Mouse (Mus musculus) kidney, postnatal 36 days (tissue): ENCODE results near the gene Cxcl3.
A peak's percentile ranks its signal among the peaks of the same experiment; 100 is the strongest.
"Not testable (repeated sequence)": the region's sequence is repeated elsewhere in the genome, so short reads cannot be mapped to it uniquely, and the experiment has no call there.

Experiments used
- DNase-seq, 2 experiments: peaks; one replicate each; pipeline ENCODE4 v3.0.0; 2021 to 2022; ENCODE audit warnings: mixed read lengths in 2 of 2

The Cxcl3 gene

GRCm38 (mm10) chr5:90790074-90790502 lies 4.2 kb downstream of the Cxcl3 start:
- DNase-seq: no peak

GRCm38 (mm10) chr5:90794195-90794625 lies 8.3 kb downstream of the Cxcl3 start, which contains the start of gene Cxcl15:
Gene Cxcl15, plus strand, starts transcription at chr5:90794534.
- no peak for DNase-seq

DNA sequence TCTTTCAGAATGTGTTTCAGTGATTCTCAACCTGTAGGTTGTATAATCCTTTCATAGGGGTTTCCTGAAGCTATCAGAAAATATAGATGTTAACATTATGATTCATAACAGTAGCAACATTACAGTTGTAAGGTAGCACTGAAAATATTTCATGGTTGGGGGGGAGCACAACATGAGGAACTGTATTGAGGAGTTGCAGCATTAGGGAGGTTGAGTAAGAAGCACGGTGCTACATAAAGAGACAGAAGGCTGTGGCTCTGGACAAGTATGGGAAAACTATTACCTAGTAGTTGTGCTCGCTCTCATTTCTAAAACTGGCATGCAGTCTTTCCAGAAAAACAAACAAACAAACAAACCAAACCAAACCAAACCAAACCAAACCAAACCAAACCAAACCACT lies 9.5 kb downstream of the Cxcl3 start:
- DNase-seq: not testable (repeated sequence)

DNA sequence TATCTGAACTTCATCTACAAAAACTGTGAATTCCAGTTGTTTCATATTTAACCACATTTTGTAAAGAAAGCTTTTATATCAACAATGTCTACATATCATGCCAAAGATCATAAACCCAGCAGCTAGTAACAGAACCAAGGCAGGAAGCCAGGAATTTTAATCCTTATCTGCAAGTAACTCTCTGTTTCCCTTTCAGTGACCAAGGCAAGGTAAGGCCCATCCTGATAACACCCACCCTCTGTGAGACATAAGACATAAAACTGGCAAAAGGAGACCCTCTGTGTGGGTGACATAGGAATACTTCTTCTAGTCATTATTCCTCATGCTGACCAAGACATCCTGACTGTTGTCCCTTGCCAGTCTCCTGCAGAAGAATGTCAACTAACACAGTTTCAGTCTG lies 18.7 kb downstream of the Cxcl3 start:
- DNase-seq: no peak

DNA sequence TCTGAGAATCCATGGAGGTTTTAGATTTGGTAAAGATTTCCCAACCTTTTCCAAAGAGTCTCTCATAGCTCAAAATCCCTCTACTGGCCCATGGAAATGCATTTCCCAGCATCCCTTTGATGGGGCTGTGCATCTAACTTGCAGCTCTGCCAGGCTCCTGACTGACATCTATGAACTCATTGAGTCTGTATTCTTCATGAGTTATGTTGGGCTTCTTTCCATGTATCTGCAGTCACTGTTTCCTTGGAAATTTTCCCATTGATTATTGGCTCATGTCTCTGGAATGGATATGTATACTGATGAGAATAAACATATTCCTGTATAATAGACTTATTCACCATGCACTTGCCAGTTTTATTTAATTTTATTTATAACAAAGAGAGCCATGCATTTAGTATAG lies 20.1 kb downstream of the Cxcl3 start:
- no peak for DNase-seq

DNA sequence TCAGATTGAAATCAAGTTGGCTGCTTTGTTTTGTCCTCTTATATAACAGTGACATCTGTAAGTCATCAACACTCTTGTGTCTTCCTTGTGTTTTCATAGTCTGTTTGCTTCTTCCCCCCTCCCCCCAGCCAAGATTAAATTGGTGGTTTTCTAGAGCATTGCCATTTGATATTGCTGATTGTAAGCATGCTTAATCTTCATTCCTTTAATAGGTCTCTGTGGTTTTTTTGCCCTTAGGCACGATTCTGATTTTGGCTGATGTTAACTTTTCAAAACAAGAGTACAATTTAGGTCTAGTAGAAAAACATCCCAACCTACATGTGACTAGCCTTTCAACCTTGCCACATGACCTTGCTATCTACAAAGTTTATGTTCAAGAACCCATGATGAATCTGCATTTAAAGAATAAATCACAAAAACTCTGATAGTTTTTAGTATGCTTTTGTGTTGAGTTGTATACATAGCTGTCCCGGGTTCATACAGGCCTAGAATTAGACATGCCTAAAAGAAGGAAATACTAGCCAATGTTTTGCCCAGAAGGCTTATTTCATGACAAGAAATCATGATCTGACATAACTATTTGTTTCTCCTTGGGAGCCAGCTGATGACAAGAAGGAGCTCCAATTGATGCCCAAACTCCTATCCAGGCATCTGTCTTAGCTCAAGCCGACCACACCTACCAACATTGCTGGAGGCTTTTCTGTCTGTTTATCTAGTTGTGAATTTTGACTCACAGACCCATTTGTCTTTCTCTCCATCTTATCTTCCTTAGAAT lies 21.5 kb downstream of the Cxcl3 start:
- no peak for DNase-seq

DNA sequence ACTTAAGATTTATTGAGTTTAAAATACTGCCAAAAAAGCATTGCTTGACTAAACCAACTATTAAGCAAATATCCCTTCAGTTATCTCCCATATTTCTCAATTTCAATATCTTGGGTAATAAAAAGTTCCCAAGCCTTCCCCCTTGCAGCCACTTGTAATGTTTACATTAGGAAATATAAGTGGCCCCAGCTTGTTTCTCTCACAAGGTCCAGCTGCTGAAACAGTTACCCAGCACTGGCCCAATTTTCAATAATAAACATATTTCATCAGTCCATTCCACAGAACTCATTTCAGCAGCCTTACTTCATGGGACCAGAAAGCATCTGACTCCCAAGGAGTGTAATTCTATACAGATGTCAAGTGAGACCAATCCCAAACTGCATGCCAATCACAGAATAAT lies 33.9 kb downstream of the Cxcl3 start:
- no peak for DNase-seq

DNA sequence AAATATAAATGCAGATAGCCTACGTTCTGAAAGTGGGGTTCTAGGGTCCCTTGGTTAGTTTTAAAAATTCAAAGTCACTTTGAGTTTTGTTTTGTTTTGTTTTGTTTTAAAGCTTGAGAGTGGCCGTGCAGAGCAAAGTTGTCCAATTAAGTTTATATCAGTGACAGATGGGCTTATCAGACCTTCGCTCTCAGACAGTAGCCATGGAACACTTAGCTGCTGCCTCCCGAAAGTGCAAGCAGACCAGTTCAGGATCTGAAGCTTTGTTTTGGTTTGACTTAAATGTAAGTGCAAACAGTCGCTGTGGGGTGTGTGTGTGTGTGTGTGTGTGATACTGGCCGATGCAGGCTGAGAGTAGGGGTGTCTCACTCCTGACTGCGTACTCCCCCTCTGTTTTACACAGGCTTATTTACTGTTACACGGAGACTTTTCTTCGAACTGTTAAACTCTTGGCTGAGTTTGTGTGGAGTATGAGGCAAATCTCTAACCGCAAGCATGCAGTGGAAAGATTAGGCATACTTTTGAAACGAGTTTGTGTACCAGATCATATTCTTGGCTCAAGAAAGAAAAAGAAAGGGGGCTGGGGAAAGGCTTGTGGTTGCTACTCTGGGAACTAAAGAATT lies 46.4 kb downstream of the Cxcl3 start:
- peak in 1 of 2 experiments; percentile 20 for DNase-seq

GRCm38 (mm10) chr5:90832768-90833388 lies 47.0 kb downstream of the Cxcl3 start:
- no peak for DNase-seq

GRCm38 (mm10) chr5:90834436-90834835 lies 48.5 kb downstream of the Cxcl3 start:
- DNase-seq: no peak

DNA sequence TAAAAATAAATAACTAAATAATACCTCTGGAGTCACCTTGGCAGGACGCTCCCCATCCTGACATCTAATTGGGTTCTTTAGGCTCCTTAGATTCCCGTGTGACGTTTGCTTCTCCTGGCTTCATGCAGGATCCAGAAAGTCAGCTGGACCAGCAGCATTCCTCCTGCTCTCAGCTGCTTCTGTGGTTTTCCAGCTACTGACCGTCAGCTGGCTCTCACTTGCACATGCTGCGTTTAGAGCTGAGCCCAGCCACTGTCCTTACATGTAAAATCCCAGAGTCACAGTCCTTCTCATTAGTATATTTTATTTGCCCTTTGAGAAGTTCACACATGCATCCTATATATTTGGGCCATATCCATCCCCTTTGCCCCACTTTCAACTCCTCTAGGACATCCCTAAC lies 52.7 kb downstream of the Cxcl3 start:
- peak in 1 of 2 experiments; percentile 3 for DNase-seq
